Mouse (Mus musculus) olfactory bulb, adult 2 months (tissue): ENCODE data around the gene Vsnl1. TPM values are rescaled to one million over a fixed set of nuclear protein-coding genes. Genes with fewer than 3 reads are reported as not detected.

Experiments used
- H3K27ac ChIP-seq: fragments of 200-500 bp; 2 replicates; pipeline ENCODE4 v1.5.1; 2012; ENCODE audit warnings: low read depth, low read length; ENCODE audit not compliant: insufficient read depth
- H3K4me1 ChIP-seq: fragments of 200-500 bp; 2 replicates; pipeline ENCODE4 v1.6.1; 2012; ENCODE audit warnings: low read length; ENCODE audit not compliant: control insufficient read depth, insufficient read depth
- H3K4me3 ChIP-seq: fragments of 200-500 bp; 2 replicates; pipeline ENCODE4 v1.5.1; 2012; ENCODE audit warnings: mild to moderate bottlenecking, low read depth, low read length, moderate library complexity; ENCODE audit not compliant: insufficient read depth
- CTCF ChIP-seq: fragments of 200-500 bp; IDR thresholded peaks from 2 replicates; pipeline ENCODE4 v1.5.1; 2012; ENCODE audit warnings: low read depth, mild to moderate bottlenecking, low read length, moderate library complexity; ENCODE audit not compliant: insufficient read depth
- POLR2A ChIP-seq: fragments of 200-500 bp; IDR thresholded peaks from 2 replicates; pipeline ENCODE4 v1.6.1; 2012; ENCODE audit warnings: mild to moderate bottlenecking, low read depth, low read length, moderate library complexity; ENCODE audit not compliant: insufficient read depth
- WGBS: fragments of 180-500 bp; shearing (Covaris S2); methylation state at CpG from one replicate; pipeline ENCODE4 v1.1.7; 2018; 5-methylcytosine and 5-hydroxymethylcytosine counted together
- polyA plus RNA-seq: library from polyadenylated mRNA; stranded (reverse); fragments of >200 nt; gene quantifications from 2 replicates; pipeline ENCODE4 v1.2.4, GENCODE M21; 2012; ENCODE audit warnings: low replicate concordance; ENCODE audit not compliant: missing spikeins, insufficient read depth, insufficient read length

Vsnl1 gene
- polyA plus RNA-seq, 1 experiment = 181 TPM

GRCm38 (mm10) chr12:11317671-11318070, 118.7 kb downstream of the Vsnl1 start:
- Histone ChIP-seq H3K4me1 (no peaks in the 10 kb centered on the region), H3K4me3 (no peak overlapping the region), H3K27ac (no peak overlapping the region)
- 77% methylated on average over 6 of the region's 6 CpGs for WGBS
- TF ChIP-seq POLR2A (no peak), CTCF (no peak)

GRCm38 (mm10) chr12:11313840-11314239, 122.6 kb downstream of the Vsnl1 start:
- TF ChIP-seq CTCF (no peak), POLR2A (no peak)
- 46% methylated on average over 1 of the region's 1 CpGs for WGBS
- Histone ChIP-seq H3K27ac (no peak overlapping the region), H3K4me1 (no peaks in the 10 kb centered on the region), H3K4me3 (no peak overlapping the region)

GRCm38 (mm10) chr12:11311106-11311505, 125.3 kb downstream of the Vsnl1 start:
- TF ChIP-seq POLR2A (no peak), CTCF (no peak)
- H3K27ac ChIP-seq = no peak overlapping the region
- no peak overlapping the region for H3K4me3 ChIP-seq
- 98% methylated on average over 2 of the region's 2 CpGs for WGBS
- peaks cover 2% of the 10 kb centered on the region; the same call in 1 of the 2 replicates for H3K4me1 ChIP-seq

GRCm38 (mm10) chr12:11306753-11307645, 129.4 kb downstream of the Vsnl1 start:
- TF ChIP-seq CTCF (no peak), POLR2A (no peak)
- H3K4me1 ChIP-seq = peaks cover 2% of the 10 kb centered on the region; the same call in 1 of the 2 replicates
- WGBS = 80% methylated on average over 8 of the region's 8 CpGs
- H3K27ac ChIP-seq = no peak overlapping the region
- H3K4me3 ChIP-seq = no peak overlapping the region

- no peak overlapping the region for H3K4me3 ChIP-seq
- no peak for TF ChIP-seq POLR2A
- no peak for TF ChIP-seq CTCF
- H3K27ac ChIP-seq = no peak overlapping the region
- WGBS = 98% methylated on average over 1 of the region's 1 CpGs
- H3K4me1 ChIP-seq = no peaks in the 10 kb centered on the region
Measured at GRCm38 (mm10) chr12:11300858-11301257, 135.6 kb downstream of the Vsnl1 start.

GRCm38 (mm10) chr12:11286382-11286781, 150.0 kb downstream of the Vsnl1 start:
- WGBS = 98% methylated on average over 2 of the region's 2 CpGs
- Histone ChIP-seq H3K4me3 (no peak overlapping the region), H3K4me1 (no peaks in the 10 kb centered on the region), H3K27ac (no peak overlapping the region)
- no peak for TF ChIP-seq POLR2A
- no peak for TF ChIP-seq CTCF

- TF ChIP-seq POLR2A (no peak), CTCF (no peak)
- H3K4me1 ChIP-seq = no peaks in the 10 kb centered on the region
- no peak overlapping the region for H3K4me3 ChIP-seq
- 96% methylated on average over 2 of the region's 2 CpGs for WGBS
- H3K27ac ChIP-seq = no peak overlapping the region
Measured at GRCm38 (mm10) chr12:11281584-11281983, 154.8 kb downstream of the Vsnl1 start.

GRCm38 (mm10) chr12:11279886-11280285, 156.5 kb downstream of the Vsnl1 start:
- Histone ChIP-seq H3K27ac (no peak overlapping the region), H3K4me1 (no peaks in the 10 kb centered on the region), H3K4me3 (no peak overlapping the region)
- TF ChIP-seq POLR2A (no peak), CTCF (no peak)
- 96% methylated on average over 3 of the region's 3 CpGs for WGBS

- TF ChIP-seq CTCF (no peak), POLR2A (no peak)
- Histone ChIP-seq H3K4me3 (no peak overlapping the region), H3K27ac (no peak overlapping the region), H3K4me1 (no peaks in the 10 kb centered on the region)
- WGBS = 88% methylated on average over 6 of the region's 6 CpGs
Measured at GRCm38 (mm10) chr12:11277207-11277606, 159.2 kb downstream of the Vsnl1 start.

- TF ChIP-seq CTCF (no peak), POLR2A (no peak)
- H3K4me3 ChIP-seq = no peak overlapping the region
- 88% methylated on average over 2 of the region's 2 CpGs for WGBS
- H3K4me1 ChIP-seq = no peaks in the 10 kb centered on the region
- H3K27ac ChIP-seq = no peak overlapping the region
Measured at GRCm38 (mm10) chr12:11276632-11277031, 159.8 kb downstream of the Vsnl1 start.

Other genes with a start within 250 kb of the Vsnl1 start
- gene Msgn1, start 227.6 kb downstream of the Vsnl1 start, polyA plus RNA-seq = not detected in 2 replicates
- not detected in 2 replicates for gene Gen1, start 170.8 kb downstream of the Vsnl1 start, polyA plus RNA-seq
- not detected in 2 replicates for gene Smc6, start 170.7 kb downstream of the Vsnl1 start, polyA plus RNA-seq
- gene Rad51ap2, start 19.5 kb upstream of the Vsnl1 start, polyA plus RNA-seq = not detected in 2 replicates